Mouse (Mus musculus): ENCODE measurements around the gene Efcab6. TPM values are rescaled to one million over a fixed set of nuclear protein-coding genes. Genes with fewer than 3 reads are reported as not detected.

Efcab6 gene
- polyA plus RNA-seq, 1 experiment from 2014 or later: 0.57 TPM

GRCm38 (mm10) chr15:84056083-84056482, 9.1 kb downstream of the Efcab6 start:
- WGBS: 70% methylated on average over 5 of the region's 5 CpGs
- H3K4me2 ChIP-seq (replicated peaks): no peak overlapping the region

GRCm38 (mm10) chr15:84053859-84054258, 11.3 kb downstream of the Efcab6 start:
- Histone ChIP-seq H3K9me3 (no peaks in the 10 kb centered on the region), H3K27me3 (peaks cover 16% of the 10 kb centered on the region), H3K9ac (replicated peaks) (no peak overlapping the region), H3K36me3 (no peaks in the 10 kb centered on the region), H3K4me3 (replicated peaks) (no peak overlapping the region), H3K4me1 (replicated peaks) (peaks cover 4% of the 10 kb centered on the region; the same call in 1 of the 2 replicates), H3K4me2 (replicated peaks) (no peak overlapping the region), H3K27ac (no peak overlapping the region)
- 36% methylated on average over 9 of the region's 9 CpGs for WGBS
- peak; percentile 88 for ATAC-seq

More at GRCm38 (mm10) chr15:84056083-84056482, 9.1 kb downstream of the Efcab6 start:
- H3K4me1 ChIP-seq (replicated peaks): peaks cover 4% of the 10 kb centered on the region; the same call in 1 of the 2 replicates
- H3K9ac ChIP-seq (replicated peaks): no peak overlapping the region
- H3K9me3 ChIP-seq: no peaks in the 10 kb centered on the region
- no peak overlapping the region for H3K27ac ChIP-seq
- H3K4me3 ChIP-seq (replicated peaks): no peak overlapping the region
- peaks cover 16% of the 10 kb centered on the region for H3K27me3 ChIP-seq
- no peaks in the 10 kb centered on the region for H3K36me3 ChIP-seq
- ATAC-seq: no peak

GRCm38 (mm10) chr15:84053240-84053639, 11.9 kb downstream of the Efcab6 start:
- no peaks in the 10 kb centered on the region for H3K36me3 ChIP-seq
- H3K4me1 ChIP-seq (replicated peaks): peaks cover 4% of the 10 kb centered on the region; the same call in 1 of the 2 replicates
- no peak overlapping the region for H3K4me3 ChIP-seq (replicated peaks)
- H3K27me3 ChIP-seq: peaks cover 16% of the 10 kb centered on the region
- no peak overlapping the region for H3K4me2 ChIP-seq (replicated peaks)
- H3K27ac ChIP-seq: no peak overlapping the region
- H3K9me3 ChIP-seq: no peaks in the 10 kb centered on the region
- peak; percentile 53 for ATAC-seq
- 95% methylated on average over 4 of the region's 4 CpGs for WGBS
- H3K9ac ChIP-seq (replicated peaks): no peak overlapping the region

- Histone ChIP-seq H3K27ac (no peak overlapping the region), H3K9me3 (no peaks in the 10 kb centered on the region), H3K4me3 (replicated peaks) (no peak overlapping the region), H3K36me3 (no peaks in the 10 kb centered on the region), H3K27me3 (peaks cover 16% of the 10 kb centered on the region), H3K4me2 (replicated peaks) (no peak overlapping the region), H3K9ac (replicated peaks) (no peak overlapping the region), H3K4me1 (replicated peaks) (peaks cover 4% of the 10 kb centered on the region; the same call in 1 of the 2 replicates)
- no peak for ATAC-seq
- WGBS: 87% methylated on average over 9 of the region's 9 CpGs
These were observed 12.8 kb downstream of the Efcab6 start for GRCm38 (mm10) chr15:84052390-84052789.

- peaks cover 4% of the 10 kb centered on the region; the same call in 1 of the 2 replicates for H3K4me1 ChIP-seq (replicated peaks)
- H3K36me3 ChIP-seq: no peaks in the 10 kb centered on the region
- H3K9ac ChIP-seq (replicated peaks): no peak overlapping the region
- H3K9me3 ChIP-seq: no peaks in the 10 kb centered on the region
- no peak overlapping the region for H3K27ac ChIP-seq
- peaks cover 5% of the 10 kb centered on the region for H3K27me3 ChIP-seq
- WGBS: 73% methylated on average over 7 of the region's 7 CpGs
- no peak overlapping the region for H3K4me2 ChIP-seq (replicated peaks)
- no peak for ATAC-seq
- no peak overlapping the region for H3K4me3 ChIP-seq (replicated peaks)
These were observed 15.6 kb downstream of the Efcab6 start for GRCm38 (mm10) chr15:84049570-84049969.

- Histone ChIP-seq H3K9ac (replicated peaks) (no peak overlapping the region), H3K36me3 (no peaks in the 10 kb centered on the region), H3K27ac (no peak overlapping the region), H3K4me2 (replicated peaks) (no peak overlapping the region), H3K4me3 (replicated peaks) (no peak overlapping the region), H3K27me3 (no peaks in the 10 kb centered on the region), H3K9me3 (0 out of 2 replicates have a peak, but pooled peaks cover 4% of the 10 kb centered on the region), H3K4me1 (replicated peaks) (no peaks in the 10 kb centered on the region)
- no peak for ATAC-seq
- WGBS: 91% methylated on average over 6 of the region's 6 CpGs
These were observed 19.6 kb downstream of the Efcab6 start for GRCm38 (mm10) chr15:84045562-84045961.

- no peaks in the 10 kb centered on the region for H3K4me1 ChIP-seq (replicated peaks)
- H3K27ac ChIP-seq: no peak overlapping the region
- no peaks in the 10 kb centered on the region for H3K36me3 ChIP-seq
- H3K4me2 ChIP-seq (replicated peaks): no peak overlapping the region
- H3K27me3 ChIP-seq: no peaks in the 10 kb centered on the region
- no peaks in the 10 kb centered on the region for H3K9me3 ChIP-seq
- no peak overlapping the region for H3K4me3 ChIP-seq (replicated peaks)
- 89% methylated on average over 5 of the region's 5 CpGs for WGBS
- ATAC-seq: no peak
- no peak overlapping the region for H3K9ac ChIP-seq (replicated peaks)
These were observed 28.1 kb downstream of the Efcab6 start for GRCm38 (mm10) chr15:84037067-84037466.

- no peaks in the 10 kb centered on the region for H3K9me3 ChIP-seq
- no peak overlapping the region for H3K4me2 ChIP-seq (replicated peaks)
- H3K27me3 ChIP-seq: no peaks in the 10 kb centered on the region
- no peak overlapping the region for H3K4me3 ChIP-seq (replicated peaks)
- H3K4me1 ChIP-seq (replicated peaks): peaks cover 10% of the 10 kb centered on the region; the same call in 1 of the 2 replicates
- H3K9ac ChIP-seq (replicated peaks): no peak overlapping the region
- H3K36me3 ChIP-seq: no peaks in the 10 kb centered on the region
- WGBS: 67% methylated on average over 8 of the region's 8 CpGs
- no peak overlapping the region for H3K27ac ChIP-seq
- ATAC-seq: no peak
These were observed 39.5 kb downstream of the Efcab6 start for GRCm38 (mm10) chr15:84025651-84026050.

GRCm38 (mm10) chr15:84024851-84025250, 40.3 kb downstream of the Efcab6 start:
- 87% methylated on average over 6 of the region's 6 CpGs for WGBS
- Histone ChIP-seq H3K27ac (no peak overlapping the region), H3K4me3 (replicated peaks) (no peak overlapping the region), H3K27me3 (no peaks in the 10 kb centered on the region), H3K36me3 (no peaks in the 10 kb centered on the region), H3K9ac (replicated peaks) (no peak overlapping the region), H3K9me3 (no peaks in the 10 kb centered on the region), H3K4me1 (replicated peaks) (peaks cover 10% of the 10 kb centered on the region; the same call in 1 of the 2 replicates), H3K4me2 (replicated peaks) (no peak overlapping the region)
- ATAC-seq: no peak

- 60% methylated on average over 17 of the region's 17 CpGs for WGBS
- no peaks in the 10 kb centered on the region for H3K9me3 ChIP-seq
- H3K36me3 ChIP-seq: no peaks in the 10 kb centered on the region
- H3K4me1 ChIP-seq (replicated peaks): peaks cover 11% of the 10 kb centered on the region
- no peak overlapping the region for H3K27ac ChIP-seq
- H3K4me2 ChIP-seq (replicated peaks): no peak overlapping the region
- no peak for ATAC-seq
- no peaks in the 10 kb centered on the region for H3K27me3 ChIP-seq
- no peak overlapping the region for H3K4me3 ChIP-seq (replicated peaks)
- H3K9ac ChIP-seq (replicated peaks): no peak overlapping the region
These were observed 55.7 kb downstream of the Efcab6 start for GRCm38 (mm10) chr15:84009366-84010083.

- Histone ChIP-seq H3K9ac (replicated peaks) (no peak overlapping the region), H3K36me3 (no peaks in the 10 kb centered on the region), H3K4me2 (replicated peaks) (no peak overlapping the region), H3K4me1 (replicated peaks) (no peaks in the 10 kb centered on the region), H3K27me3 (0 out of 2 replicates have a peak, but pooled peaks cover 2% of the 10 kb centered on the region), H3K27ac (no peak overlapping the region), H3K9me3 (no peaks in the 10 kb centered on the region), H3K4me3 (replicated peaks) (no peak overlapping the region)
- ATAC-seq: no peak
- 95% methylated on average over 14 of the region's 14 CpGs for WGBS
These were observed 60.9 kb downstream of the Efcab6 start for GRCm38 (mm10) chr15:84004306-84004705.

- H3K9me3 ChIP-seq: no peaks in the 10 kb centered on the region
- no peak overlapping the region for H3K9ac ChIP-seq (replicated peaks)
- peaks cover 16% of the 10 kb centered on the region for H3K4me1 ChIP-seq (replicated peaks)
- 88% methylated on average over 3 of the region's 3 CpGs for WGBS
- ATAC-seq: no peak
- no peak overlapping the region for H3K4me3 ChIP-seq (replicated peaks)
- H3K27ac ChIP-seq: no peak overlapping the region
- H3K27me3 ChIP-seq: peaks cover 10% of the 10 kb centered on the region; the same call in 1 of the 2 replicates
- H3K4me2 ChIP-seq (replicated peaks): no peak overlapping the region
- no peaks in the 10 kb centered on the region for H3K36me3 ChIP-seq
These were observed 66.1 kb downstream of the Efcab6 start for GRCm38 (mm10) chr15:83999071-83999470.
